Mouse (Mus musculus): ENCODE data around the gene Chst3. TPM values are rescaled to one million over a fixed set of nuclear protein-coding genes. Genes with fewer than 3 reads are reported as not detected.

Gene Chst3
- polyA plus RNA-seq, 1 experiment: 89.3 TPM

DNA sequence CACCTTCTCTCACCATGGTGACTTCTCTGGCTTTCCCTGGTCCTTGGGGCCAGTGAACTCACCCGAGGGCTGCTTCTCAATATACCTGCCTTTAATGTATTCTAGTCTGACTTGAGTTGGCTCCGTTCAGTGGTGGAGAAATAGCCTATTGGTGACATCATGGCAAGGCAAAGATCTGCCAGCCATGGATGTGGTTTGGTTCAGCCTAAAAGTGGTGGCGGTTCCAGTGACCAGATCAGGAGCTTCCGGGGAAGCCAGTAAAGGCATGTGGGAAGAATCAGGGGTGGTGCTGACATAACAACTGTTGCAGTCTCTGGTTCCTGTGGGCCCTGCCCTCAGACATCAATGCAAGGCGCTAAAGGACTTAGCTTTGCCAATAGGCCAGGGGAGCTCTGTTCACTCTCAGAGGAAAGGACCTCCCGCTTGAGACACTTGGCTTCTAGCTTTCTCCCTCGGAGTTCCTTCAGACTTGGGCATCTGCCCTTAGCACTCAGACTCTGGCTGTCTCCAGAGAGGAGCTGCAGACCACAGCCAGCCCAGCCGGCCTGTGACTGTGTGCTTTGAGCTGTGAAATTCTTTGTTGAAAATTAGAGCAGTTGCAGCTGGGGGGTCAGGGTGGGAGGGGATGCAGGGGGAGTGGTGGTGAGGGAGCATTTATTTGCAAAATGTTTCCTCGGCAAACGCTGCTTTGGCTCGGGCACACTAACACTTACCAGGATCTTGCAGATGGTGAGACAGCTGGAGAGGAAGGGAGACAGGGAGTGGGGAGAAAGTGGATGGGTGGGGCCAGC lies 6.3 kb downstream of the Chst3 start:
- Histone ChIP-seq H3K27me3 (ENCODE audit: control insufficient read depth, insufficient read depth, low read length) (no peaks in the 10 kb centered on the region), H3K36me3 (ENCODE audit: control insufficient read depth, insufficient read depth, low read length) (peaks cover 8% of the 10 kb centered on the region; the same call in 1 of the 2 replicates), H3K27ac (ENCODE audit: insufficient read depth, low read length) (peak overlapping the region; percentile 55), H3K4me3 (ENCODE audit: extremely low read depth, insufficient read depth, insufficient read length) (peak overlapping the region; percentile 1; the same call in 1 of the 2 replicates), H3K4me1 (ENCODE audit: control insufficient read depth, insufficient read depth, insufficient read length) (peaks cover 28% of the 10 kb centered on the region; the same call in 1 of the 2 replicates)
- no peak for DNase-seq (ENCODE audit: low read depth in 1 of 2, low spot score in 2 of 2)
- TF ChIP-seq POLR2A (IDR thresholded peaks at IDR 0.05; ENCODE audit: low read depth, low read length): no peak
- TF ChIP-seq CTCF (IDR thresholded peaks at IDR 0.05; ENCODE audit: extremely low read depth, insufficient read depth, insufficient read length, insufficient replicate concordance): no peak
- 40% methylated on average over 11 of the region's 11 CpGs for WGBS

DNA sequence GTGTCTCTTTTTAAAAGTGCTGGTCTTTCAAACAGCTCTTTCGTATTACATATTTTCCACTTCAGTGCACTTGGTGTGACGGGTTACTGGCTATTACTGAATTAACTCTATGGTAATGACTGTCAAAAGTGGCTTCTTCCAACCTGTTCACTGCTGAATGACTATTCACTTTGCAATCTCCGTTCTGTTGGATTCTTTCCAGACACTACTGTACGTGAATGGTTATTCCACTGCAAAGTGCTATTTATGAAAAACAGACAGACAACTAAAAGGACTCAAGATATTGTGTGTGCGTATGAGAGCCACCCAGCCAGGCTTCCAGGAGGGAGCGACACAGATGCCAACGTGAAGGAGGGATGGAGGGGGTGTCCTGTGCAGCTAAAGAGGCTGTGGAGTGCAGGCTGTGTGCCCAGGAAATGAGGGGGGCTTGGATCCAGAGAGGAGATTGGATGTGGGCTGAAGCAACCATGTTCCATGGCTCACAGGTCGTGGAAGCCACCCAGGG lies 7.5 kb downstream of the Chst3 start:
- H3K27me3 ChIP-seq (ENCODE audit: control insufficient read depth, insufficient read depth, low read length): no peaks in the 10 kb centered on the region
- WGBS: 67% methylated on average over 8 of the region's 8 CpGs
- H3K27ac ChIP-seq (ENCODE audit: insufficient read depth, low read length): peak overlapping the region; percentile 55; the same call in 1 of the 2 replicates
- H3K4me1 ChIP-seq (ENCODE audit: control insufficient read depth, insufficient read depth, insufficient read length): peaks cover 28% of the 10 kb centered on the region; the same call in 1 of the 2 replicates
- TF ChIP-seq CTCF (IDR thresholded peaks at IDR 0.05; ENCODE audit: extremely low read depth, insufficient read depth, insufficient read length, insufficient replicate concordance) (no peak), POLR2A (IDR thresholded peaks at IDR 0.05; ENCODE audit: low read depth, low read length) (no peak)
- peaks cover 5% of the 10 kb centered on the region; the same call in 1 of the 2 replicates for H3K36me3 ChIP-seq (ENCODE audit: control insufficient read depth, insufficient read depth, low read length)
- no peak for DNase-seq (ENCODE audit: low read depth in 1 of 2, low spot score in 2 of 2)
- no peak overlapping the region for H3K4me3 ChIP-seq (ENCODE audit: extremely low read depth, insufficient read depth, insufficient read length)

DNA sequence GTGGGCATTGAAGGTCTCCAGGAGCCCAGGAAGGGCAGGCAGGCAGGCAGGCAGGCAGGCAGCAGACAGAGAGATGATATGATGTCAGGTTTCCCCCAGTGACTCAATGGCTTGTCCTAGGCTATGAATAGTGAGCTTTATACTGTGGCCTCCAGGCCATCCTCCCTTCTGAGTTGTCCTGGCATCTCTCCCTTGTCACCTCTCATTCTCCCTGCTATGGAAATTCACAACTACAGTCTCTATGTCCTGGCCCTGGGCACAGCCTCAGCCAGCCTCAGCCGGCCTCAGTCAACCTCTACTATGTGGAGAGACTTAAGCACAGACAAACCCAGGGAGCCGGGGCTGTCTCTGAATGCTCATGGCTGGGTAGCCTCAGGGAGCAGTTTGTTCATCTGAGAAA lies 8.6 kb downstream of the Chst3 start:
- H3K36me3 ChIP-seq (ENCODE audit: control insufficient read depth, insufficient read depth, low read length): peaks cover 3% of the 10 kb centered on the region; the same call in 1 of the 2 replicates
- 79% methylated on average over 2 of the region's 2 CpGs for WGBS
- H3K27ac ChIP-seq (ENCODE audit: insufficient read depth, low read length): peak overlapping the region; percentile 50
- peaks cover 32% of the 10 kb centered on the region; the same call in 1 of the 2 replicates for H3K4me1 ChIP-seq (ENCODE audit: control insufficient read depth, insufficient read depth, insufficient read length)
- no peak overlapping the region for H3K4me3 ChIP-seq (ENCODE audit: extremely low read depth, insufficient read depth, insufficient read length)
- no peak for TF ChIP-seq CTCF (IDR thresholded peaks at IDR 0.05; ENCODE audit: extremely low read depth, insufficient read depth, insufficient read length, insufficient replicate concordance)
- TF ChIP-seq POLR2A (IDR thresholded peaks at IDR 0.05; ENCODE audit: low read depth, low read length): no peak
- no peak for DNase-seq (ENCODE audit: low read depth in 1 of 2, low spot score in 2 of 2)
- H3K27me3 ChIP-seq (ENCODE audit: control insufficient read depth, insufficient read depth, low read length): no peaks in the 10 kb centered on the region

DNA sequence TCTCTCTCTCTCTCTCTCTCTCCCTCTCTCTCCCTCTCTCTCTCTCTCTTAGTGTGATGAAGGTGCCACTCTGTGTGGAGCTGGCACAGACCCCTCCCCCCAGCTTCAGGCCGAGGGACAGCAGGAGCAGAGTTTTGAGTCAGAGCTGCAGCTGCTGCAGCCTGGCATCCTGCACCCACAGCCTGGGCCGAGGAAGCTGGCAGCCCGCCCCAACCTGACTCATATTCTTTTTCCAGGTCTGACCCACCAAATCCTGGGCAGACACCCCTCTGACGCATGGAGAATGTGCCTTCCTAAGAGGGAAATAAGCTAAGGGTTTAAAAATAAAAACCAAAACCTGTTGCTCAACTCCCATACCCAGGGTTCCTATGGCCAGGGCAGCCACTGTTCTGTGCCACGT lies 9.8 kb downstream of the Chst3 start:
- Histone ChIP-seq H3K4me3 (ENCODE audit: extremely low read depth, insufficient read depth, insufficient read length) (no peak overlapping the region), H3K27me3 (ENCODE audit: control insufficient read depth, insufficient read depth, low read length) (no peaks in the 10 kb centered on the region), H3K4me1 (ENCODE audit: control insufficient read depth, insufficient read depth, insufficient read length) (peaks cover 26% of the 10 kb centered on the region; the same call in 1 of the 2 replicates), H3K36me3 (ENCODE audit: control insufficient read depth, insufficient read depth, low read length) (no peaks in the 10 kb centered on the region; the same call in 1 of the 2 replicates), H3K27ac (ENCODE audit: insufficient read depth, low read length) (peak overlapping the region; percentile 59)
- WGBS: 50% methylated on average over 5 of the region's 5 CpGs
- DNase-seq (ENCODE audit: low read depth in 1 of 2, low spot score in 2 of 2): no peak
- TF ChIP-seq CTCF (IDR thresholded peaks at IDR 0.05; ENCODE audit: extremely low read depth, insufficient read depth, insufficient read length, insufficient replicate concordance) (no peak), POLR2A (IDR thresholded peaks at IDR 0.05; ENCODE audit: low read depth, low read length) (no peak)

DNA sequence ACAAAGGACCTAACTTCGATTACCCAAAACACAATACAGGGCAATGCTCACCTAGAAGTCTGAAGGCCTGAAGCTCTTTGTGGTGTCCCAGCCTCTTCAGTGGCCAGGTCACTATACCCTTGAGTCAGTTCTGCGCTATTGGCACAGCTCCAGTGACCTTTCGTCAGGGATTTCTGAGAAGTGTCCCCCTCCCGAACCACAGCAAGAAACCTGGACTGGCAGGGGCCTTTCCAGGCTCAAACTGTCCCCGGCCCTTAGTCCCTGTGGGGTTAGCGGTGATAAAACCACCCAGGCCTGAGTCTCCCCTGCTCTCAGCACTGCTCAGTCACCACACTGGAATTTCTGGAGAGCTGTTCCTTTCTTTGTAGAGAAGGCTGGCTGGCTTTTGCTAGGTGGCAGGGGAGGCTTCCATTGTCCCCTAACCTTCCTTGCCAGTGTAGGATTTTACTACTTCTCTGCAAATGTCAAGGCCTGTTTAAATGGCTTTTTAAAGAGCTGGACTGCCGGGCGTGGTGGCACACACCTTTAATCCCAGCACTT lies 11.8 kb downstream of the Chst3 start:
- H3K27ac ChIP-seq (ENCODE audit: insufficient read depth, low read length): peak overlapping the region; percentile 25; the same call in 1 of the 2 replicates
- no peak for TF ChIP-seq CTCF (IDR thresholded peaks at IDR 0.05; ENCODE audit: extremely low read depth, insufficient read depth, insufficient read length, insufficient replicate concordance)
- TF ChIP-seq POLR2A (IDR thresholded peaks at IDR 0.05; ENCODE audit: low read depth, low read length): no peak
- H3K27me3 ChIP-seq (ENCODE audit: control insufficient read depth, insufficient read depth, low read length): no peaks in the 10 kb centered on the region
- no peak overlapping the region for H3K4me3 ChIP-seq (ENCODE audit: extremely low read depth, insufficient read depth, insufficient read length)
- DNase-seq (ENCODE audit: low read depth in 1 of 2, low spot score in 2 of 2): no peak
- peaks cover 22% of the 10 kb centered on the region for H3K4me1 ChIP-seq (ENCODE audit: control insufficient read depth, insufficient read depth, insufficient read length)
- WGBS: 87% methylated on average over 8 of the region's 8 CpGs
- H3K36me3 ChIP-seq (ENCODE audit: control insufficient read depth, insufficient read depth, low read length): peaks cover 1% of the 10 kb centered on the region; the same call in 1 of the 2 replicates

DNA sequence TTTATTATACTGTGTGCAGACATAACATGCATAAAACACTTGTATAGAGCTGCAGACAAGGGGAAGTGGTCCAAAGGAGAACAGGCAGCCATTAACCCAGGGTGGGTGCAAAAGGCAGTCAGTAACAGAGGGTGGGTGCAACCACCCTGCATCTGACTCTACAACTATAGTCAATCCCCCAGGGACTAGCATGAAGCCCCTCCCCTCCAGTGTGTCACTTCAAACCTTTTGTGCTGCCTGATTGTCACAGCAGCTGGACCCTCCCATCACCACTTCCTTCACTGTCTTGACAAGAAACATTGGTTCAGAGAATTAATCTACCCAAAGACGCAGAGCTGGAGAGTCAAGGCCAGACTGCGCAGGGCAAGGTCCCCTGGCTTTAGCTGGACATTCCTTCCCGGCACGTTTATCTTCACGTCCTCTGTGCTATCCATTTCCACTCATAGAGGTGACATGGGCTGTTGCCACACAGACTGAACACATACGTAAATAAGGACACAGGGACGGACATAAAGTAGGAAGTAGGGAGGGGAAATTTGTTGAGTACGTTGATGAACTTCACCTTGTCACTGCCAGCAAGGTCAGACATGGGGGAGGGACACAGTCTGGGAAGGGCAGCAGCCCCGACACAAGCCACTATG lies 13.3 kb downstream of the Chst3 start:
- peak overlapping the region; percentile 55 for H3K27ac ChIP-seq (ENCODE audit: insufficient read depth, low read length)
- peaks cover 3% of the 10 kb centered on the region; the same call in 1 of the 2 replicates for H3K36me3 ChIP-seq (ENCODE audit: control insufficient read depth, insufficient read depth, low read length)
- peak in 1 of 2 experiments; percentile 41 for DNase-seq (ENCODE audit: low read depth in 1 of 2, low spot score in 2 of 2)
- WGBS: 45% methylated on average over 9 of the region's 9 CpGs
- H3K4me3 ChIP-seq (ENCODE audit: extremely low read depth, insufficient read depth, insufficient read length): no peak overlapping the region
- TF ChIP-seq POLR2A (IDR thresholded peaks at IDR 0.05; ENCODE audit: low read depth, low read length) (no peak), CTCF (IDR thresholded peaks at IDR 0.05; ENCODE audit: extremely low read depth, insufficient read depth, insufficient read length, insufficient replicate concordance) (no peak)
- peaks cover 16% of the 10 kb centered on the region for H3K4me1 ChIP-seq (ENCODE audit: control insufficient read depth, insufficient read depth, insufficient read length)
- no peaks in the 10 kb centered on the region for H3K27me3 ChIP-seq (ENCODE audit: control insufficient read depth, insufficient read depth, low read length)
